Mouse (Mus musculus) testis, postnatal 14 days (tissue): Measurements from ENCODE around the gene Drosha.
"Not testable (repeated sequence)": the region's sequence is repeated elsewhere in the genome, so short reads cannot be mapped to it uniquely, and the experiment has no call there.

ENCODE experiments used
- DNase-seq: peaks from one replicate; pipeline ENCODE4 v3.0.0; 2021; ENCODE audit warnings: low spot score

Drosha gene

DNA sequence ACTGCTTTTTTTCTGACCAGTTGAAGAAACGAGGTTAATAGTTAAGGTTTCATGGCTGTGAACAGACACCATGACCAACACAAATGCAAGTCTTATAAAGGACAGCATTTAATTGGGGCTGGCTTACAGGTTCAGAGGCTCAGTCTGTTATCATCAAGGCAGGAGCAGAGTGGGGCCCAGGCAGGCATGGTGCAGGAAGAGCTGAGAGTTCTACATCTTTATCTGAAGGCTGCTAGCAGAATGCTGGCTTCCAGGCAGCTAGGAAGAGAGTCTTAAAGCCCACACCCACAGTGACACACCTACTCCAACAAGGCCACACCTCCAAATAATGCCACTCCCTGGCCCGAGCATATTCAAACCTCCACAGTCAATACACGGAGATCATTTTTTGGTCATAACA lies 112.7 kb downstream of the Drosha start:
- not testable (repeated sequence) for DNase-seq

DNA sequence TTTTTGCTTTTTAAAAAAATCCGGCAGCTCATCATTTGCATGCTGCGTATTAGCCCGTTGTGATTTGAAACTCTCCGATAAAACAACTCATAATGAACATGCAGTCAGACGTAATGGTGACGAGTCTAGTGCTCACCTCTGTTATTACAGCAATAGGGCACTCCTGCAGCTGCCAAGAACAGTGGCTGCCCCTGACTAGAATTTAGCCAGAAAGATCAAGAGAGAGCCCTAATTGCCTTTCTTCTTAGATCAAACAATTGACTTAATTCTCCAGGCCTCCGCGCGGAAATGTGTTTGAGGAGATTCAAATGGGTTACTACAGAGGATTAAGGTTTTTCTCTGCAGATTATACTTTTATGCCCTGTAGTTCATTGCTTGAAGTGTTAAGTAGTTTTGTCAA lies 116.5 kb downstream of the Drosha start:
- DNase-seq = no peak

DNA sequence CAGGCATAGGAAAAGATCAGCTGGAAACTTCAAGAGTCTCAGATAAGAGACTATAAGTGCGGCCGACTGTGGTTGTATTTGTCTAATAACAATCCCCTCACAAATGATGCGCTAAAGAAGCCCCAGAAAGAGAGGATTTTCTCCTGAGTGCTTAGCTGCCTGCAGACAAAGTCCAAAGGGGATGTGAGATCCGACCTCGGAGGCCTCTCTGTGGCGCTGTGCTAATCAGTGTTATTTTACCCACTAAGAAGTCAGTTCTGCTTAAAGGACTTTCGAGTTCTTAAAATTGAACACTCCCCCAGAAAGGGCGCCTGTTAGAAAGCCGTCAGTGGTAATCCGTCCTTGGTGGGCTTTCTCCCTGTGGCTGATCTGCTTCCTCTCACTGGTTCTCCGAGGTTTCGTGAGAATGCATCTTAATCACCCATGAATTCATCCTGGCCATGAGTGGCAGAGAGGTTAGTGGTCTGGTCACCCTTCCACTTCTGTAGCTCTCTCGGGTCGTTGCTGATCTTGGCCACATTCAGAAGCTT lies 117.1 kb downstream of the Drosha start:
- no peak for DNase-seq

DNA sequence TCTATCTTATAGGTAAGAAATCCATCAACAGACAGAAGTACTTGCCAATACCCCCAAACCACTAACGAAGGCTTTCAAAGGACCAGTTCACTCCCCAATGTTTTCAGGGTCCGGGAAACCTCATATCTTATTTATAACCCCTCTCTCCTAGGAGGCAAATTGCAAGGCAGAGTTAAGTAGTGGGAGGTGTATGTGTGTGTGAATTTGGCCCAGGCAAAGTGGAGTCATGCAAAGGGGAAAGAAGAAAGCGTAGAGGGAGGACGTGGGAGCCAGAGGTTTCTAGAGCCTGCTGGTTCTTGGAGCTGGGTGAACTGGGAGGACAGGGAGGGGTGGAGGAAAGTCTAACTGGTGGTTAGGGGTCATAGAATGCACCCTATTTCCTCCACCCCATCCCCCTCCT lies 117.8 kb downstream of the Drosha start:
- DNase-seq = no peak

DNA sequence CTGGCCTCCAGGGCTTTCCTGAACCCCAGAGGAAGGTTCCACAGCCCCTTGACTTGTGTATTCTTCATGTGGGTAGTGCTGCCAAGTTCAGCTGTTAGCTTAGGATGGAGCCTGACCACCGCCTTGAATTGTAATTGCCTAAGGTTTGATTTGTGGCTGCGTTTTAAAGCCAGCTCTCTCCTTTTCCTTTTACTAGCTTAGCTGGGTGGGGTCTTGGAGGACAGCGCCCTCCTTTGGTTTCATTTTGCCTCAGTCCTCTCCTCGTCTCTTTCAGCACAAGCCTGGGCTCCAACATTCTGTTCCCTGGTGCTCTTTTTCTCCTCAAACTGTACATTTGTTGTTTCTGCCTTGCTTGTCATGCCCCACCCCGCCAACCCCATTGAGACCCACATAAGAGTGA lies 133.4 kb downstream of the Drosha start:
- no peak for DNase-seq

DNA sequence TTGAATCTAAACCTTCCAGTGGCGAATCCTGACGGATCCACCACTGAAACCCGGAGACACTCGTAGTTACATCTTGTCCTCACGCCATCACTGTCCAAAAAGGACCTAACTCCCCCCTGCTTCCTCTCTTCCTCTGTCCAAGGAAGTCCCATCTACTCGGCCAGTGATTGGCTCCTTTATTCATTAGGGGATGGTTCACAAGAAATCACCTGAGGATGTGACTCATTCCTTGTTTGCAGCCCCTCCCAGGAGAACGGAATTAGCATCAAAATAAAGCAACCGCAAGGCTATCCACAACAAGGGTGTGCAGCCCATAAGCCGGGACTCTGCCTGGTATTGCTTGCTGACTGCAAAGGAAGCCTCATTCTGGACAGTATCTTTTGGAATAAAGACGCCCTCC lies 137.6 kb downstream of the Drosha start:
- DNase-seq = no peak

DNA sequence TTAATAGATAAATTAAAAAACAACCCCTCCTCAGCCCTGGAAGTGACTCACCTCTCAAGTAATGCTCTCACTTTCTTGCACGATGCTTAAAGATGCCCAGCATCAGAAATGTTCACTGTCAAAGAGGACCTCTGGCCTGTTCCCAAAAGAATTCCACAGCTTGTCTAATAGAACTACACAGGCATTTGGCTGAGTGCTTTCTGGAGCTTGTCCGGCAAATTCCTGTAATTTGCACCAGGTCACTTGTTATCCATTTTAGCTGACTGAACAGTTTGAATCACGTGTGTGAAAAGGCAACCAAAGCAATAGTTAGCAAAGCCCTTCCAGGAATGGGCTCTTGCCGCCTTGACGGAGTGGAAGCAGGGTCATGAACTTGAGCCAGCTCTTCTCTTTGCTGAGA lies 140.6 kb downstream of the Drosha start:
- no peak for DNase-seq

DNA sequence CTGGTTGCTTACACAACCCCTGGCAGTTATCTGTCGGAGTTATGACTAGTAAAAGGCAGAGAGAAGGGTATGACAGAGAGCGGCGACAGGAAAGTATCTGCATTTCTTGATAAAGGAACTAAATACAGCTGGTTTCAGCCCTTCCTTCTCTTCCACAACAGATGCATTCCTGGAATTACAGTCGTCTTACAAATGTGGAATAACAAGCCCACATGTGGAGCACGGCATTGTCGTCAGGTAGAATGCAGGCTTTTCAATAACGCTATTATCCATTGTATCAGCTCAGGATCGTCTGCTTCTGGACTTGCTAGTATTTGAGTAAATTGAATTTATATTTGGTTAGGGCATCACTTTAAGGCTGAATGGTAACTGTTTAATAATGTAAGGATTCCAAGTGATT lies 144.2 kb downstream of the Drosha start:
- DNase-seq = no peak

DNA sequence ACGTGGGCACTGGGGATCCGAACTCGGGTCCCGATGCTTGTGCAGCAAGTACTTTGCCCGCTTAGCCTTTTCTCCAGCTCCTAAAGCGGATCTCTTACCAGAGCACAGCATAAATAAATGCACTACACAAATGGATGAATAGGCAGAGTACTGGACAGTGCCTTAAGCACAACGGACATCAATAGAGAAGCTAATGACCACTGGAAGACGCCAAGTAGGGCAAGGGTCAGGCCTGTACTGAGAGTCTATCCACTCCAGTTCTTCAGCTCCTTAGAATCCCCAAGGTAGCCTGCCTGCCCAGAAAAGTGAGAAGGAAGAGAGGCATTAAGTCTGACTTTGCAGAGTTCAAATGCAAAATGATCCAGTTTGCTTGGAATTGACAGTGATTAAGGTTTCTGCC lies 147.8 kb downstream of the Drosha start:
- DNase-seq = no peak
